Mouse (Mus musculus) small intestine, adult 2 months (tissue): ENCODE measurements around the gene Gcc1.

Experiments
- CTCF ChIP-seq: fragments of 200-500 bp; IDR thresholded peaks from 2 replicates; pipeline ENCODE4 v1.5.1; 2012; ENCODE audit warnings: low read depth, mild to moderate bottlenecking, control low read depth, inconsistent platforms, low read length, moderate library complexity, mixed read lengths; ENCODE audit not compliant: insufficient replicate concordance, insufficient read length; ENCODE audit errors: extremely low read depth
- POLR2A ChIP-seq: fragments of 200-500 bp; IDR thresholded peaks from 2 replicates; pipeline ENCODE4 v1.6.1; 2012; ENCODE audit warnings: low read depth, mild to moderate bottlenecking, control low read depth, inconsistent platforms, low read length, moderate library complexity

DNA sequence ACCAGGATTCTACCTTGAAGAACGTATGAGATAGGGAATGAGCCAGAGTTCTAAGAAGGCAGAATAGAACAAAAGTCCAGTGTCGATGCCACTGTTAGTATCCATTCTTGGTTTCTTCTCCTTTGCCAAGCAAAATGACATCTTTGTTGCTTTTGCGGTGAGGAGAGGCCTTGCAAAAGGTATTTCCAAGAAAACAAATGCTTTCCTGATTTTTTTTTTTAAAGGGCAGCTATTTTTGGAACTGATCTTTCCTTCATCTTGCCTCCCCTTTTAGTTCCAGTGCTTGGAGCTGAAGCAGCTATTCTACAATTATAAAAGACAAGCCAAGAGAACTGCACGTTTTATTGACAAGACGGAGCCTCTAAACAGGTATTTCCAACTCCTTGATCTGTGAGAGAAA is 46.6 kb upstream of the Gcc1 start, which contains the start of gene Snd1:
- TF ChIP-seq CTCF (no peak), POLR2A (no peak)
